Mouse (Mus musculus): ENCODE results near the gene Slc3a2.

DNA sequence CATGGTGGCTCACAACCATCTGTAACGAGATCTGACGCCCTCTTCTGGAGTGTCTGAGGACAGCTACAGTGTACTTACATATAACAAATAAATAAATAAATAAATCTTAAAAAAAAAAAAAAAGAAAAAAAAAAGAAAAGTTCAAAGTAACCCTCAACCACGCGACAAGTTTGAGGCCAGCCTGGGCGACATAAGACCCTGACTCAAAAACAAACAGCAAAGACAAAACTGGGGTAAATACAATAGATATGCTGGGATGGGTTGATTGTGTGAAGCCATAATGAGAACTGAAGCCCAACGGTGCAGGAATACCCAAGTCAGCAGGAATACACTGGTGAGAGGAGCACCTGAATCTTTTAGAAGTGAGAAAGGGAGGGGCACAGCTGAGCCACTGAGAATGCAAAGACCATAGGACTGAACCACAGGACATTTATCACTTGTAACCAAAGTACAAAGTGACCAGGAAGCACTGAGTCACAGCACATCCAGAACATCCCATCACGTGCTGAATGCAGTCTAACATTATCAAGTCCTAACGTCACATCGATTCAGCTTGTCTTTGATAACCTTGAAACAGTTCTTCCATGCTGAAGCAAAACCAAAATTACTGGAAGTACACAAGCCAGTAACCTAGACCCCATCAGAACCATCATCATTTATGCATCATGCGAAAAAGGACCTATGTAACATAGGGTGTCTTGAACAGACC lies 6.2 kb downstream of the Slc3a2 start:
- TF ChIP-seq CTCF (IDR thresholded peaks at IDR 0.05; ENCODE audit: control insufficient read depth, insufficient read depth, insufficient read length), result no peak
- no peak for TF ChIP-seq MAX (IDR thresholded peaks at IDR 0.05)
- TF ChIP-seq CEBPB (IDR thresholded peaks at IDR 0.05; ENCODE audit: low read depth), result no peak
